Mouse (Mus musculus) heart, embryonic 16.5 days (tissue): ENCODE data around the gene Zfyve1. TPM values are rescaled to one million over a fixed set of nuclear protein-coding genes. Genes with fewer than 3 reads are reported as not detected.
"Not testable (repeated sequence)": the region's sequence is repeated elsewhere in the genome, so short reads cannot be mapped to it uniquely, and the experiment has no call there.

ENCODE experiments used
- ATAC-seq: fragments of 200-750 bp; cut with Nextera tagmentation; replicated peaks from 2 replicates; pipeline ENCODE4 v1.8.0; 2017; ENCODE audit warnings: moderate number of reproducible peaks; ENCODE audit not compliant: insufficient read depth, low FRiP score; ENCODE audit errors: extremely low read depth
- H3K27ac ChIP-seq: fragments of 300-500 bp; sonication (generic); 2 replicates; pipeline ENCODE4 v1.5.1; 2014; ENCODE audit warnings: mild to moderate bottlenecking, low read length, control low read depth, moderate library complexity
- H3K27me3 ChIP-seq: fragments of 300-500 bp; sonication (generic); 2 replicates; pipeline ENCODE4 v1.6.1; 2014; ENCODE audit warnings: low read length, mixed read lengths; ENCODE audit not compliant: control insufficient read depth, insufficient read depth
- H3K36me3 ChIP-seq: fragments of 300-500 bp; sonication (generic); 2 replicates; pipeline ENCODE4 v1.6.1; 2014; ENCODE audit not compliant: control insufficient read depth, insufficient read depth
- H3K4me1 ChIP-seq: fragments of 300-500 bp; sonication (generic); 2 replicates; pipeline ENCODE4 v1.6.1; 2014; ENCODE audit warnings: low read length, mixed read lengths; ENCODE audit not compliant: control insufficient read depth, insufficient read depth
- H3K4me2 ChIP-seq: fragments of 300-500 bp; sonication (generic); 2 replicates; pipeline ENCODE4 v1.6.1; 2014; ENCODE audit warnings: low read depth, mild to moderate bottlenecking, control low read depth, low read length
- H3K4me3 ChIP-seq: fragments of 300-500 bp; sonication (generic); 2 replicates; pipeline ENCODE4 v1.5.1; 2014; ENCODE audit warnings: mild to moderate bottlenecking, control low read depth, low read length
- H3K9ac ChIP-seq: fragments of 300-500 bp; sonication (generic); 2 replicates; pipeline ENCODE4 v1.6.1; 2014; ENCODE audit warnings: low read length, control low read depth
- H3K9me3 ChIP-seq: fragments of 300-500 bp; sonication (generic); replicated peaks from 2 replicates; pipeline ENCODE4 v1.6.1; 2016; ENCODE audit warnings: low read length; ENCODE audit not compliant: control insufficient read depth
- WGBS: fragments of 180-500 bp; shearing (Covaris S2); extraction: QIAGEN DNeasy Blood & Tissue Kit; methylation state at CpG from one replicate; pipeline ENCODE4 v1.1.7; 2014; 5-methylcytosine and 5-hydroxymethylcytosine counted together
- polyA plus RNA-seq: library from polyadenylated mRNA; unstranded; fragments of >200 nt; fragmentation: Nextera tagmentation; extraction: Ambion mirVana; gene quantifications from 2 replicates; pipeline ENCODE4 v1.2.1, GENCODE M21; 2015

The Zfyve1 gene
- 15.4 and 15.7 TPM in 2 replicates for polyA plus RNA-seq

DNA sequence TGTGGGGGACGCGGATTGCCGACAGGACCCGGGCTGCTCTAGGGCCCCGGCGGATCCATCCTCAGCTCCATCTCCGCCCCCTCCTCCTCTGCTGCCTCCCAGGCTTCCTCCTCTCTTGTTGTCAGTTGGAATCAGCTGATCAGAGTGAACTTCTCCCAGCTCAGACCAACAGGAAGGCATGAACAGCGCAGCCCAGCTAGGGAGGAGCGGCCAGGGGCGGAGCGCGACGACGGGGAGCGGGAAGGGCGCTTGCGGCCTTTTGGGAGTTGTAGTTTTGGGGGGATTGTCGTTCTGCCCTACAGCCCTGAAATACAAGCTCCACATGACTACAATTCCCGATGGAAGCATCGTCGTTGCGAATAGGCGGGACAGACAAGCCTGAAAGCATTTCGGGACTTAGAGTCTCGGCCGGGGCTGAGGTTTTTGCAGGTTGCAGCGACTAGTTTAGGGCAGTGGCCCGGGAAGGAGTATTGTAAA lies at the start of gene Zfyve1:
Gene Zfyve1 (minus strand): TSS at position 198 of the 477 bp plus-strand sequence.
- peak within 1 kb of the TSS; percentile 89 for H3K27ac ChIP-seq
- peaks cover 14% of the 10 kb centered on the region for H3K4me1 ChIP-seq
- H3K4me2 ChIP-seq, result peak within 1 kb of the TSS; percentile 92
- ATAC-seq, result peak; percentile 99
- no peaks in the 10 kb centered on the region for H3K9me3 ChIP-seq
- no peaks in the 10 kb centered on the region for H3K27me3 ChIP-seq
- peak within 1 kb of the TSS; percentile 98 for H3K4me3 ChIP-seq
- peaks cover 10% of the 10 kb centered on the region for H3K36me3 ChIP-seq
- H3K9ac ChIP-seq, result peak within 1 kb of the TSS; percentile 98
- under 1% methylated on average over 28 of the region's 28 CpGs for WGBS

DNA sequence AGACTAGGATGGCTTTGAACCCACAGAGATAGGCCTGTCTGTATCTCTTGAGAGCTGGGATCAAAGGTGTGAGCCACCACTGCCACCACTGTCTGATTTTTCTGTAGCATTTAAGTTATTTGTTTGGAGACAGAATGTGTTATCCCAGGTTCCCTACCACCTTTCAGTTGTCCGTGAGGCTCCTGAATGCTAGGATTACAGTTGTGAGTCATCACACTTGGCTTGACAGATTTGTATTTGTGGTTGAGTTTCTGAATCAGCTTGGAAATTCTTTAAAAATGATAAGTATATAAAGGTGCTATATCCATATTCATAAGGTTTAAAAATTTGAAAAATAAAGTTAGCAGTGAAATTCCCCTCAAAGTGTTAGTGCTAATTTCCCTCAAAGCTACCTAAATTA lies 46.1 kb upstream of the Zfyve1 start:
- Histone ChIP-seq H3K27me3 (no peaks in the 10 kb centered on the region), H3K9ac (no peak overlapping the region), H3K4me2 (no peak overlapping the region), H3K36me3 (peaks cover 40% of the 10 kb centered on the region), H3K4me1 (no peaks in the 10 kb centered on the region), H3K27ac (no peak overlapping the region), H3K4me3 (no peak overlapping the region), H3K9me3 (no peaks in the 10 kb centered on the region)
- 77% methylated on average over 1 of the region's 1 CpGs for WGBS
- ATAC-seq, result no peak

GRCm38 (mm10) chr12:83641233-83641632 lies 44.2 kb upstream of the Zfyve1 start:
- H3K27ac ChIP-seq, result no peak overlapping the region
- no peak overlapping the region for H3K9ac ChIP-seq
- H3K27me3 ChIP-seq, result no peaks in the 10 kb centered on the region
- peaks cover 4% of the 10 kb centered on the region; the same call in 1 of the 2 replicates for H3K4me1 ChIP-seq
- peaks cover 35% of the 10 kb centered on the region for H3K36me3 ChIP-seq
- no peak overlapping the region for H3K4me3 ChIP-seq
- 90% methylated on average over 2 of the region's 2 CpGs for WGBS
- H3K9me3 ChIP-seq, result no peaks in the 10 kb centered on the region
- ATAC-seq, result no peak
- H3K4me2 ChIP-seq, result no peak overlapping the region

DNA sequence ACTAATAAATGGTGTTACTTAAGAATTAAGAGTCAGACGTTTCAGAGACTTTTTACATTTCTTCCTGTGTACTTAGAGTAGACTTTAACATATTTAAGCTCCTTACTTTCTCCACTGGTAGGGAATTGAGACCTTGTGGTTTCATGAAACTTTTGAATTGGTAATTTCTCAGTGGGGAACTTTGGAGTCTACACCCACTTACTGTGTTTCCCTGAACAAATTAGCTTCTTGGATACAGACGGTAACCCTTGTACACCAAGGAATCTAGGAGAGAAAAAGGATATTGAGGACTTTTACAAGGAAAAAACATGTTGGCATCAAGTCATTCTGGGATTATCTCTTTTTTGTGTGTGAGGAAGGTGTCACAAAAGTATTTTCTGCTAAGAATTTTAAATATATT lies 36.8 kb upstream of the Zfyve1 start:
- 38% methylated on average over 2 of the region's 2 CpGs for WGBS
- no peak overlapping the region for H3K4me3 ChIP-seq
- H3K4me2 ChIP-seq, result peak overlapping the region; percentile 37
- ATAC-seq, result no peak
- H3K9me3 ChIP-seq, result no peaks in the 10 kb centered on the region
- H3K4me1 ChIP-seq, result peaks cover 12% of the 10 kb centered on the region
- H3K27me3 ChIP-seq, result no peaks in the 10 kb centered on the region
- H3K36me3 ChIP-seq, result peaks cover 11% of the 10 kb centered on the region; the same call in 1 of the 2 replicates
- H3K9ac ChIP-seq, result no peak overlapping the region
- H3K27ac ChIP-seq, result no peak overlapping the region

- peaks cover 9% of the 10 kb centered on the region; the same call in 1 of the 2 replicates for H3K36me3 ChIP-seq
- H3K27me3 ChIP-seq, result no peaks in the 10 kb centered on the region
- peak overlapping the region; percentile 99 for H3K4me3 ChIP-seq
- H3K9ac ChIP-seq, result peak overlapping the region; percentile 99
- peak; percentile 15; the same call in 1 of the 2 replicates for ATAC-seq
- H3K4me1 ChIP-seq, result peaks cover 12% of the 10 kb centered on the region
- H3K27ac ChIP-seq, result peak overlapping the region; percentile 94
- 2% methylated on average over 20 of the region's 20 CpGs for WGBS
- H3K4me2 ChIP-seq, result peak overlapping the region; percentile 85
- no peaks in the 10 kb centered on the region for H3K9me3 ChIP-seq
Observed at GRCm38 (mm10) chr12:83632680-83633025, 35.6 kb upstream of the Zfyve1 start.

DNA sequence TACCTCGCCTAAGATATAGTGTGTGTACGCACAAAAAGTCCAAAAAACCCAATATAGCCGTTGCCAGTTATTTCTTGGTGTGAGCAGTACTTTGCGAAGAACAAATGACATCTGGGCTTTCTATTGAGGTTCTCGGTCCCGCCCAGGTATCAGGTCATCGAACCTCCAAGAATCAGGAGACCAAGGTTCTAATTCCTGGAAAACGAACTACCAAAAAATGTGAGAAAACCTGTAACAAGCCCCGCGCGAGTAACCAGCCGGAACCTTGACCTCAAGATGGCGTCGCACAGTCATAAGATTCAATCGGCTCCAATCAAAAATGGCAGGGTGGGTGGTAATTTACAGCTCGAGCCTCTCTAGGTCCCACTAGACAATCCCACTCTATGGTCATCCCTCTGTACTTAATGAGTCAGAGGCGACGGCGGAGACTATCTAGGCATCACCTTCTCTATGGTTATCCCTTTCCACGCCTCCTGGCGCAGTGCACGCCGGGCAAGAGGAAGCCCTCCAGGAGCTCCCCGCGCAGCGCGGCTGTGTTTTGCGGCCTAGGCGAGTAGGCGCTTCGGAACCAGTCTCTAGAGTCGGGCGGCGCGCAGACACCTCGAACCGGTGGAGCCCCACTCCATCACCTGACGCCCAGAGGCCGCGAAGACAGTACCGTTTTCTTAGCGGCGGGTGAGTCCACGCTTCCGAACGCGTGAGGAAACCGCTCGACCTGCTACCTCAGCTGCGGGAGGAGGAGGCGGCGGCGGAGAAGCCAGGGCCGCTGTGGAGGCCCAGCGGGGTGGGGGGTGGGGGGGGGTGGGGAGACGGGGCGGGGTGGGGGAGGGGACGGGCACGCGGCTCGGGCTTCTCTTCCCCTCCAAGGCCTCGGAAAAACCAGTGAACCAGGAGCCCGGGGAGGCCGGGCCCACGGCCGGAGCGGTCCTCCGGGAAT lies 35.0 kb upstream of the Zfyve1 start:
- Histone ChIP-seq H3K27me3 (no peaks in the 10 kb centered on the region), H3K4me1 (peaks cover 12% of the 10 kb centered on the region), H3K9me3 (no peaks in the 10 kb centered on the region), H3K36me3 (0 out of 2 replicates have a peak, but pooled peaks cover 4% of the 10 kb centered on the region), H3K4me3 (peak overlapping the region; percentile 99), H3K4me2 (peak overlapping the region; percentile 85), H3K9ac (peak overlapping the region; percentile 99), H3K27ac (peak overlapping the region; percentile 94)
- peak; percentile 100 for ATAC-seq
- WGBS, result under 1% methylated on average over 63 of the region's 68 CpGs

DNA sequence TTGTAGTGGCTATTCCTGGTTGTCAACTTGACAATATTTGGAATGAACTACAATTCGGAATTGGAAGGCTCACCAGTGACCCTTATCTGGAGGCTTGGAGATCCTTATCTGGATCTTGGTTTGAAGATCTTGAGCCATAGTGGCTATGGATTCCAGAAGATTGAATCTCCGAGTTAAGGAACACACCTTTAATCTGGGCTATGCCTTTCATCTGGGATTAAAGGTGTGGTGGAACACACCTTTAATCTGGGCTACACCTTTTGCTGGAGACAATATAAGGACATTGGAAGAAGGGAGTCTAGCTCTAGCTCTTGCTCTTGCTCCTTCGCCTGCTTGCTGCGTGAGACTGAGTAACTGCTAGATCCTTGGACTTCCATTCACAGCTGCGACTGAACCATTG lies 33.9 kb upstream of the Zfyve1 start, which contains the start of gene Rbm25:
Gene Rbm25 (plus strand): TSS at position 301 of the 400 bp plus-strand sequence.
- ATAC-seq, H3K27me3 ChIP-seq, H3K36me3 ChIP-seq, H3K9me3 ChIP-seq, H3K4me1 ChIP-seq: not testable (repeated sequence)
- peak within 1 kb of the TSS; percentile 99 for H3K4me3 ChIP-seq
- H3K4me2 ChIP-seq, result peak within 1 kb of the TSS; percentile 69
- WGBS, result no CpG with 5 or more reads among the region's 5 CpGs
- H3K9ac ChIP-seq, result peak within 1 kb of the TSS; percentile 85
- H3K27ac ChIP-seq, result peak within 1 kb of the TSS; percentile 94

DNA sequence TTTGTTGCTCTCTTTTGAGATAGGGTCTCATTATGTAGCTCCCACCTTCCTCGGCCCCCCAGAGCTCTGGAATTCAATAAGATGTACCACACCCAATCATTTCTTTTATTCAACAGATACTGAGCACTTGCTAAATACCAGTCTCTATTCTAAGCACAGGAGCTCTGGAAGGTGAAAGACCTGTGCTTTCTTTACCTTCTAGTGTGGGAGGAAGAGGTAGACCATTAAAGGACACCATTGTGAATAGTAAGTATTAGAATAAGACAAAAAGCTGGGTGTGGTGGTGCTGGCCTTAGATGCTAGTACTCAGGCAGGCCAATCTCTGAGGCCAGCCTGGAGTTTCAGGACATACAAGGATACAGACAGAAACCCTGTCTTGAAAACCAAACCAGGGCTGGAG lies 27.3 kb upstream of the Zfyve1 start:
- H3K4me3 ChIP-seq, result no peak overlapping the region
- H3K4me1 ChIP-seq, result no peaks in the 10 kb centered on the region
- no peak overlapping the region for H3K27ac ChIP-seq
- no peak overlapping the region for H3K4me2 ChIP-seq
- no peak for ATAC-seq
- no peaks in the 10 kb centered on the region for H3K27me3 ChIP-seq
- no peaks in the 10 kb centered on the region for H3K9me3 ChIP-seq
- H3K9ac ChIP-seq, result no peak overlapping the region
- H3K36me3 ChIP-seq, result no peaks in the 10 kb centered on the region
- WGBS, result 74% methylated on average over 1 of the region's 1 CpGs
